Mouse (Mus musculus) naive thymus-derived CD4-positive, alpha-beta T cell, adult 2 months (primary cell): ENCODE results near the gene Serpina3a.

ENCODE experiments used
- DNase-seq: peaks from one replicate; pipeline ENCODE4 v3.0.0-alpha.2; 2011; ENCODE audit warnings: low read depth

Serpina3a gene

DNA sequence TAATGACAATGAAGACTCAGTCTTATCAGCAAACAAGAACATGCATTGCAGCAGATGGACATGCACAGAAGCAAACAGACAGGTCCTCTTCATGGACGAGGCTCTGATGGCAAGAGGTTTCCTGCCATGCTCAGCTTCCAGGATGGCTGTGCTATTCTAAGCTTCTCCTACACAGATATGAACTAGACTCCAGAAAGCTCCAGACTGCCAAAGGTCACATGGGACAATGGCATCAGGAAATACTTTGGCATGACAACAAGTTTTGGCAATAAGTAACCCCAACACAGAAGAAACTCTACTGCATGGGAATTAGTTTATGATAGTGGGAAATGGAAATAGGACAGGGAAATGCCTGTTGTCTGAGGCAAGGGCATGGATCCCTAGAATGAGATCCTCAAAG lies 30.8 kb downstream of the Serpina3a start:
- no peak for DNase-seq

DNA sequence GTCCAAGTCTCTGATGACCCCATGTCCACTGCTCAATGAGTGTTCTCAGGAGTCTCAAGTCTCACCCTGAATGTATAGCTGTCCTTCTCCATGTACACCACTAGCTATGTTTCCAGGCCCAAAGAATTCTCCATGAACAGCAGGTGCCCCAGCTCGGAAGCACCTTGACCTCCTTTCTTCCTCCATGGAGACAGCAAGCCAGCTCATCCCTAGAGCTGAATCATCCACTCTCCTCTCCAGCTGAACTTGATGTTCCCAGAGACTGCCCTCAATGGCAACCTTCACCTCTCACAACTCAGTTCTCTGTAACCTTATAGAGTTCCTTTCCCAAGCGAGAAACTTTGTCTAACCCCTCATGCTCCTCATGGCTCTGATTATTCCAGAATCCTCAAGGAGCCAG lies 33.0 kb downstream of the Serpina3a start:
- no peak for DNase-seq

DNA sequence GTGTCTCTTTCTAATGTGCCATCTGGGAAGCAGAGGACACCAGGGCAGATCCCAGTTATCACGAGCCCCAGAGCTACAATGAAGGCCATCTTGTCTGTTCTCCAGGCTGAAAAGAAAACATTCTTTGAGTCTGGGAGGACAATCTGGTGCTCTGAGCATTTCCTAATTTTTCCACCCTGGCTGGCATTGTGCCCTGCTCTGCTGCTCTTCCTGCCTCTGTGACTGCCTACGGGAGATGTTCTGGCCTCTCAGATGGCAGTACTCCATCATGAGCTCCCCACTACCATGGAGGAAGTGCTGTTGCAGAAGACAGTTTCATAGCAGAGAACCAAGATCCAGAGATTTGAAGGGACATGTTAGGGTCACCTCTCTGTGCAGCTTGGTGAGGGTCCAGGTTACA lies 39.5 kb downstream of the Serpina3a start:
- DNase-seq = no peak

DNA sequence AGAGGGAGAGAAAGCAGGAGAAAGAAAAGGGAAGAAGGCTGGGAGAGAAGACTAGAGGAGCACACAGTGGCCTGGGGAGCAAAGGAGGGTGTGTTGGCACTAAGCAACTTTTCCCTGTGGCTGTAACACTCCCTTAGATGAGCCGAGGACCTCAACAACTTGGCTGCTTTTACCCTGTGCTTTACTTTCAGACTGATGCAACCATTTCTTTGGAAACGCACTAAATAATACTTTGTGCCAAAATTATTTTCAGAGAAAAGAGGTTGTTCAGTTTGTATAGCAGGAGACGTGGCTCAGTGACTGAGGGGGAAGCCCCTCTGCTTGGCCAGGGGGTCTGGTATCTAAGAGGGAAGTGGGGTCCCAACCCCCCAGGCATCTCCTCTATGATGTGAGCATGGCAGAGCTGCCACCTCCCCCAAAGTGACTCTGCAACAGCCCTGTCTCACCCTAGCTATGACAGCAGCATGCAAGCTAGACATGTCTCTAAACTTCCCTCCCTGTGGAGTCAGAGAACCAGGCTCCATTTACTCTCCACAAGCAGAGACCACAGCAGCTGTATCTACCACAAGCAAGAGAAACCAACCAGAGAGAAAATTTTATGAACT lies 40.6 kb downstream of the Serpina3a start:
- DNase-seq = no peak

DNA sequence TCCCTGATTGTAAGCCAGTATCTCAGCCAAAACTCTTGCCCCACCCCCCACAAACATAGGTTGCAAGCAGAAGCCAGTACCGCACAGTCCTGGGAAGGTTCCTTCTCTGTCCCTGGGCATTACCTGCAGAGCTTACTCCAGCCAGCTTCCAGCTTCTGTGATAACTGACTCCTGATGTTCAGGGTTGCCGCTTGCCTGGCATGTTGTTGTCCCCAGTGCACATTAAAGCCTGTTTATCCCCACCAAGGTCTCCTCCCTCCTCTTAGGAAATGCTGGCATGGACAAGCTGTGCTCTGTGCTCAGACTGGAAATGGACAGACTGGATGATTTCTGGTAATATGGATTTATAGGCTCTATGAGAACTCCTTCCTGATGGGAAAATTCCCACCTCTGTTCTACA lies 41.1 kb downstream of the Serpina3a start, which contains the start of gene Serpina3c:
Serpina3c (minus strand) TSS at position 215 of the 400 bp plus-strand sequence.
- no peak for DNase-seq
